Mouse (Mus musculus) forebrain, postnatal 0 days (tissue): Measurements from ENCODE around the gene Prr14. TPM values are rescaled to one million over a fixed set of nuclear protein-coding genes. Genes with fewer than 3 reads are reported as not detected.

ENCODE experiments used
- ATAC-seq: fragments of 200-750 bp; cut with Nextera tagmentation; 2 replicates; pipeline ENCODE4 v1.8.0; 2017; ENCODE audit warnings: mild to moderate bottlenecking, moderate library complexity
- DNase-seq: peaks from one replicate; pipeline ENCODE4 v3.0.0-alpha.2; 2015
- H3K27ac ChIP-seq: fragments of 300-500 bp; sonication (generic); 2 replicates; pipeline ENCODE4 v1.5.1; 2014; ENCODE audit warnings: low read depth, mild to moderate bottlenecking, antibody characterized with exemption, low read length, moderate library complexity, mixed read lengths
- H3K27me3 ChIP-seq: fragments of 300-500 bp; sonication (generic); 2 replicates; pipeline ENCODE4 v1.6.1; 2014; ENCODE audit warnings: mild to moderate bottlenecking, low read length, mixed read lengths; ENCODE audit not compliant: insufficient read depth
- H3K36me3 ChIP-seq: fragments of 300-500 bp; sonication (generic); 2 replicates; pipeline ENCODE4 v1.6.1; 2014; ENCODE audit warnings: mild to moderate bottlenecking, moderate library complexity; ENCODE audit not compliant: insufficient read depth
- H3K4me1 ChIP-seq: fragments of 300-500 bp; sonication (generic); 2 replicates; pipeline ENCODE4 v1.6.1; 2014; ENCODE audit warnings: antibody characterized with exemption; ENCODE audit not compliant: insufficient read depth
- H3K4me2 ChIP-seq: fragments of 300-500 bp; sonication (generic); 2 replicates; pipeline ENCODE4 v1.6.1; 2014; ENCODE audit warnings: low read depth, mild to moderate bottlenecking, moderate library complexity
- H3K4me3 ChIP-seq: fragments of 300-500 bp; sonication (generic); 2 replicates; pipeline ENCODE4 v1.5.1; 2014; ENCODE audit warnings: low read depth, low read length, mixed read lengths
- H3K9ac ChIP-seq: fragments of 300-500 bp; sonication (generic); 2 replicates; pipeline ENCODE4 v1.6.1; 2014; ENCODE audit warnings: mild to moderate bottlenecking
- H3K9me3 ChIP-seq: fragments of 300-500 bp; sonication (generic); 2 replicates; pipeline ENCODE4 v1.6.1; 2016; ENCODE audit warnings: low read length
- CTCF ChIP-seq: sonication (generic); IDR thresholded peaks from 2 replicates; pipeline ENCODE4 v1.5.1; 2016; ENCODE audit warnings: antibody characterized with exemption, control low read depth, low read depth
- WGBS: fragments of 180-500 bp; shearing (Covaris S2); extraction: QIAGEN DNeasy Blood & Tissue Kit; methylation state at CpG from one replicate; pipeline ENCODE4 v1.1.7; 2014; 5-methylcytosine and 5-hydroxymethylcytosine counted together
- polyA plus RNA-seq: library from polyadenylated mRNA; unstranded; fragments of >200 nt; fragmentation: Nextera tagmentation; extraction: Ambion mirVana; gene quantifications from 2 replicates; pipeline ENCODE4 v1.2.1, GENCODE M21; 2015
- total RNA-seq: library from RNA; depleted of rRNA; stranded (reverse); fragments of >200 nt; gene quantifications from 2 replicates; pipeline ENCODE4 v1.2.3, GENCODE M21; 2014

Gene Prr14
- total and polyA plus RNA-seq, 2 experiments from 2014 or later = 27.9 to 36.1 TPM

DNA sequence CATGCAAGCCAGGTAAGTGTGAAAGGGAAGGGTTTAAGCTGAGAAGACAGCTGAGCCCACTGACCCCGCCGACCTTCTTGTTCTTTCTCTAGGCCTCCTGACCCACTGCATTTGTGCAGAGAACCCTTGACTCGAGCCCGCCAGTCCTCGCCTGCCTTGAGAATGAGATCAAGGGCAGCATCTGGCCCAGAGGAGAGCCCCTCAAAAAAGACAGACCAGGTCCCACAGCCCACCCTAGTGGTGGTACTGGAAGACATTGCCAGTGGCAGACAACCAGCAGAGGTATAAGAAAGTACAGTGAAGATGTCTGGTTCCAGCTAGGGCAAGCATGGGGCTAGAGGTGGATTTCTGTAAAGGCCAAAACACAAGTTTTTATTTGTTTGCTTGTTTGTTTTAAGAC, 14.3 kb downstream of the Prr14 start:
- no peak for DNase-seq
- Histone ChIP-seq H3K27me3 (no peaks in the 10 kb centered on the region), H3K36me3 (peaks cover 32% of the 10 kb centered on the region), H3K9me3 (no peaks in the 10 kb centered on the region), H3K4me3 (no peak overlapping the region), H3K27ac (no peak overlapping the region), H3K4me2 (no peak overlapping the region), H3K4me1 (peaks cover 17% of the 10 kb centered on the region), H3K9ac (no peak overlapping the region)
- WGBS = 76% methylated on average over 5 of the region's 5 CpGs
- peak; percentile 48 for TF ChIP-seq CTCF
- no peak for ATAC-seq

DNA sequence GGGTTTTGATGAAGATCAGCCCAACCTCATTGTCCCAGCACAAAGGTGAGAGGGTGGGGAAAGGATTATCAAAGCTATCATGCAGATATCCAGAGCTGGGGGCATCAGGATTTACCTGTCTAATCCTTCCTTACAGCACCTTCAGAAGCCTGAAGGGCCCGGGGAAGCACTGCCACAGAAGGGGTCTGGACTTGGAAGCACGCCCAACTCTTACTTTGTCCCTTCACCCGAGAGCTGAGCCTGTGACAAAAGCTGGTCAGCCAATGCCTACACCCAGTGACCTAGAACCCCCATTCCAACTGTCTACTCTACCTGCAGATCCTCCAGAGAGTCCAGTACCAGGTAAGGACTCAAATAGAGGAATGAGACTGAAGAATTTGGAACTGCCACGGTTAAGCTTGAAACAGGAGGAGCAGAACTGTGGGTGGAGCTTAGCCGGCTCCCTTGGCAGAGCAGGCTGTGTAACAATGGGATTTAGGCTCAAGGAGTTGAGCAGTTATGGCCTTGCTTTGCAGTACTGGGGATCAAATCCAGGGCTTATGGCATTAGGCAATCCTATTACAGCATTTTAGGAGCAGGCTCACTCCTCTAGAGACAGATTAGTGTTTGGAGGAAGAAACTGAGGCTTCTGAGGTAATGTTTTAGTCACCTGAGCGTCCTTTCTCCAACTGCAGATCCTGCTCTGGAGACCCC, 15.1 kb downstream of the Prr14 start:
- Histone ChIP-seq H3K9ac (no peak overlapping the region), H3K27me3 (no peaks in the 10 kb centered on the region), H3K4me2 (no peak overlapping the region), H3K9me3 (no peaks in the 10 kb centered on the region), H3K4me3 (no peak overlapping the region), H3K27ac (no peak overlapping the region), H3K36me3 (peaks cover 32% of the 10 kb centered on the region), H3K4me1 (peaks cover 17% of the 10 kb centered on the region)
- DNase-seq (no peak), ATAC-seq (no peak)
- TF ChIP-seq CTCF = no peak
- 63% methylated on average over 6 of the region's 6 CpGs for WGBS

DNA sequence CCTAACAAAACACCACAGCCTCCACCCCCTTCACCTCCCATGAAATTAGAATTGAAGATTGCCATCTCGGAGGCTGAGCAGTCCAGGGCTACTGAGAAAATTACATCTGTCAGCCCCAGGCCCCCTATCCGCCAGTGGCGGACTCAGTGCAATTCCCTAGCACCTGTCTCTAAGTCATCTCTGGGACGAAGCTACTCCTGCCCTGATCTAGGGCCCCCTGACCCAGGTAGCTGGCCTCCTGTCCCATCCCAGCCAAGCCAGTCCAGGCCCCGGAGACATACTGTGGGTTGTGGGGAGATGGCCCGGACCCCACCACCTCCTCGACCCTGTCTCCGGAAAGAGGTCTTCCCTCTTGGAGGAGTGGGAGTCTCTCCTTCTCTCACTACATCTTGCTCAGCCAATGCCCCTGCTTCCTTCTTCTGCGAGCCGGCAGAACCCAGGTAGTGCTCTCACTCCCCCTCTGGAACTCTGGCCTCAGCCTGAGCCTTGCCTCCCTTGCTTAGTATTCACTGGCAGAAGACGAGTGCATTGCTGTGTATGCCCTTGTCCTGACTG, 15.9 kb downstream of the Prr14 start:
- no peak overlapping the region for H3K4me2 ChIP-seq
- no peak overlapping the region for H3K9ac ChIP-seq
- no peaks in the 10 kb centered on the region for H3K27me3 ChIP-seq
- no peak for TF ChIP-seq CTCF
- H3K27ac ChIP-seq = no peak overlapping the region
- no peak overlapping the region for H3K4me3 ChIP-seq
- ATAC-seq = no peak
- 93% methylated on average over 11 of the region's 11 CpGs for WGBS
- no peaks in the 10 kb centered on the region for H3K9me3 ChIP-seq
- peaks cover 32% of the 10 kb centered on the region for H3K36me3 ChIP-seq
- DNase-seq = no peak
- H3K4me1 ChIP-seq = peaks cover 17% of the 10 kb centered on the region

DNA sequence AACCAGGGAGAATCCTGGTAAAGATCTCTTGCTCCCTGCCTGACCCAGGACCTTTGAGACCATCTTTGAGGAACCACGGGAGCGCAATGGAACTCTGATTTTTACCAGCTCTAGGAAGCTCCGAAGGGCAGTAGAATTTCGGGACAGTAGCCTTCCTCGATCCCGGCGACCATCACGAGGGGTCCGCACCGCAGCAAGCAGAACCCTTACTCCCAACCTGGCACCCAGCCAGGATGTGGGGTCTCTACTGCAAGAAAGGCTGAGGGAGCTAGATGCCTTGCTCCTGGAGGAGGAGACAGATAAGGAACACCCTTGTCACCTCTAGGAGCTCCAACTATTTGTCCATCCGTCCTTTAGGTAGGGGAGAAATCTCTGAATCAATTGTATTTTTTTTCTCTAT, 16.9 kb downstream of the Prr14 start:
- no peak for DNase-seq
- Histone ChIP-seq H3K9ac (no peak overlapping the region), H3K36me3 (peaks cover 32% of the 10 kb centered on the region), H3K4me3 (no peak overlapping the region), H3K4me1 (peaks cover 19% of the 10 kb centered on the region), H3K9me3 (no peaks in the 10 kb centered on the region), H3K27me3 (no peaks in the 10 kb centered on the region), H3K27ac (no peak overlapping the region), H3K4me2 (no peak overlapping the region)
- no peak for TF ChIP-seq CTCF
- WGBS = 95% methylated on average over 11 of the region's 11 CpGs
- no peak for ATAC-seq

DNA sequence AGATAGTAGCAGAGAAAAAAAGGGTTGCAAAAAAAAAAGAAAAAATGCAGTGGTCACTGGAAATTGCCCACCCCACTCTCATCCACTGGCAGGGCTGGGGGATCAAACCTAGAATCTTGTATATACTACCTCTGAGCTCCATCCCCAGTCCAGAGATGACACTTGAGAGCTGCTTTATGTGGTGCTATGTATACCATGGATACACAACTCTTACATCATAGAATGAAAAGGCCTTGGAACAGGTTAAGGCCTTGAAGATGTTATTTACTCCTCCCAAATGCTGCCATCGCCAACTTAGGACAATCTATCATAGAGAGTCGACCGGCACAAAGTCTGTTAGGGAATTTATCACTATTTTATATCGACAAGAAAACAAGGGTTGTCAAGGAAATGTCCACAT, 17.4 kb downstream of the Prr14 start:
- peaks cover 36% of the 10 kb centered on the region for H3K36me3 ChIP-seq
- H3K9me3 ChIP-seq = no peaks in the 10 kb centered on the region
- WGBS = 89% methylated on average over 4 of the region's 4 CpGs
- DNase-seq (no peak), ATAC-seq (no peak)
- H3K9ac ChIP-seq = peak overlapping the region; percentile 95; the same call in 1 of the 2 replicates
- no peak overlapping the region for H3K4me3 ChIP-seq
- H3K4me1 ChIP-seq = peaks cover 19% of the 10 kb centered on the region
- no peaks in the 10 kb centered on the region for H3K27me3 ChIP-seq
- no peak for TF ChIP-seq CTCF
- H3K27ac ChIP-seq = no peak overlapping the region
- H3K4me2 ChIP-seq = peak overlapping the region; percentile 50

DNA sequence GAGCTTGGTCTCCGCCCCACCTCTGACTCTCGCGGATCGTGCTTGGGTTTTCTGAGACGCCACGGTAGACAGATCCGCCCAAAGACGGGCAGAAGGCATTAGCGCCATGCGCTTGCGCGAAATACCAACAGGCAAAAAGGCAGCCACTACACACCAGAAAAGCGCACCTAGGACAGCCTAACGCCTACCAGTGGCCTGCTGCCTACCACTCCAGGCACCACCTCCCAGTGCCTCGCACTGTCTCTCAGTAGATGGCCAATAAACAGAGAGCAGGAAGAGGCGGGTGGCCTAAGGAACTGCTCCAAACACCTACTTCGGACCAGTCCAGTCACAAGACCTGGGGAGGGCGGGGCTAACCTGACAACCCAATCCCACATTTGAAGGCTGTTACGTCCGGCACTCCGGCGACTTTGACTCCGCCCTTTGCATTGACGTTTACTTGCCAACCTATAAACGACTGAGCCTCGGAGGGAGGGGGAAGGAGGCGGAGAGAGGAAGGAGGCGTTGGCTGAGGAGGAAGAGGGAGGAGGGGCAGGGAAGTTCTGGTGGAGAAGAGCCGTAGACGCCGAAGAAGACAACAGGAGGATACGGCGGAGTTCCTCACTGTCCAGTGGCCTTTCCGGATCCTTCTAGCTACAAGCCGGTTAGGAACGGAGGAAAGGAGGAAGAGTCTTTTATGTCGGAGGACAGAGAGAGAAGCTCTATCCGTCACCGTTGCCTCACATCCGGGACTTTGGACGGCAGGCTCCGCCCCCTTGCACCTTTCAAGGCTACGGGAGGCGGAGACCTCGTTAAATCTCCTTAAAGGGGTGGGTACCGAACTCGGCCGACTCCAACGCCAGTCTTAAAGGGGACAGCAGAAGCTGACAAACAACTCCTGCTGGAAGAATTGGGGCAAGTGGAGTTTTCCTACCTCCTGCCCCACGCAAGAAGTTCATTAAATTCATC, 18.6 kb downstream of the Prr14 start:
- DNase-seq (peak; percentile 100), ATAC-seq (peak; percentile 90)
- Histone ChIP-seq H3K4me2 (peak overlapping the region; percentile 91), H3K27ac (peak overlapping the region; percentile 97), H3K9ac (peak overlapping the region; percentile 95), H3K9me3 (no peaks in the 10 kb centered on the region), H3K36me3 (peaks cover 47% of the 10 kb centered on the region), H3K27me3 (no peaks in the 10 kb centered on the region), H3K4me3 (peak overlapping the region; percentile 97), H3K4me1 (peaks cover 12% of the 10 kb centered on the region)
- TF ChIP-seq CTCF = peak; percentile 21; the same call in 1 of the 2 replicates
- WGBS = under 1% methylated on average over 50 of the region's 50 CpGs
